Mouse (Mus musculus) midbrain, embryonic 14.5 days (tissue): ENCODE data around the gene Kctd4. TPM values are rescaled to one million over a fixed set of nuclear protein-coding genes. Genes with fewer than 3 reads are reported as not detected.
A peak's percentile ranks its signal among the peaks of the same experiment; 100 is the strongest.

ENCODE experiments used
- ATAC-seq: fragments of 200-750 bp; cut with Nextera tagmentation; 2 replicates; pipeline ENCODE4 v1.8.0; 2017; ENCODE audit warnings: moderate number of reproducible peaks, moderate library complexity; ENCODE audit not compliant: low FRiP score, low TSS enrichment
- DNase-seq: peaks from one replicate; pipeline ENCODE4 v3.0.0-alpha.2; 2015
- H3K27ac ChIP-seq: fragments of 300-500 bp; sonication (generic); replicated peaks from 2 replicates; pipeline ENCODE4 v1.5.1; 2014; ENCODE audit warnings: mild to moderate bottlenecking, low read depth, low read length, moderate library complexity
- H3K27me3 ChIP-seq: fragments of 300-500 bp; sonication (generic); 2 replicates; pipeline ENCODE4 v1.6.1; 2014; ENCODE audit warnings: low read length, control low read depth, mixed read lengths; ENCODE audit not compliant: control insufficient read depth, insufficient read depth
- H3K36me3 ChIP-seq: fragments of 300-500 bp; sonication (generic); 2 replicates; pipeline ENCODE4 v1.6.1; 2014; ENCODE audit warnings: low read length, control low read depth; ENCODE audit not compliant: control insufficient read depth, insufficient read depth
- H3K4me1 ChIP-seq: fragments of 300-500 bp; sonication (generic); 2 replicates; pipeline ENCODE4 v1.6.1; 2014; ENCODE audit warnings: mild to moderate bottlenecking, antibody characterized with exemption, low read length, control low read depth; ENCODE audit not compliant: control insufficient read depth, insufficient read depth
- H3K4me2 ChIP-seq: fragments of 300-500 bp; sonication (generic); 2 replicates; pipeline ENCODE4 v1.6.1; 2014; ENCODE audit warnings: mild to moderate bottlenecking, low read length, moderate library complexity
- H3K4me3 ChIP-seq: fragments of 300-500 bp; sonication (generic); replicated peaks from 2 replicates; pipeline ENCODE4 v1.5.1; 2014; ENCODE audit warnings: low read depth, low read length
- H3K9ac ChIP-seq: fragments of 300-500 bp; sonication (generic); replicated peaks from 2 replicates; pipeline ENCODE4 v1.6.1; 2014; ENCODE audit warnings: mild to moderate bottlenecking, low read length, moderate library complexity
- H3K9me3 ChIP-seq: fragments of 300-500 bp; sonication (generic); 2 replicates; pipeline ENCODE4 v1.6.1; 2016; ENCODE audit warnings: low read length, control low read depth, mixed read lengths; ENCODE audit not compliant: control insufficient read depth
- WGBS: fragments of 180-500 bp; shearing (Covaris S2); extraction: QIAGEN DNeasy Blood & Tissue Kit; methylation state at CpG from one replicate; pipeline ENCODE4 v1.1.7; 2014; 5-methylcytosine and 5-hydroxymethylcytosine counted together
- polyA plus RNA-seq: library from polyadenylated mRNA; unstranded; fragments of >200 nt; fragmentation: Nextera tagmentation; extraction: Ambion mirVana; gene quantifications from 2 replicates; pipeline ENCODE4 v1.2.1, GENCODE M21; 2014

Kctd4 gene
- polyA plus RNA-seq, 1 experiment from 2014 or later: 10.0 TPM

- Histone ChIP-seq H3K27me3 (no peaks in the 10 kb centered on the region), H3K4me3 (no peak overlapping the region), H3K36me3 (no peaks in the 10 kb centered on the region), H3K27ac (no peak overlapping the region), H3K9me3 (no peaks in the 10 kb centered on the region), H3K4me2 (no peak overlapping the region), H3K9ac (no peak overlapping the region), H3K4me1 (no peaks in the 10 kb centered on the region)
- WGBS: 88% methylated on average over 4 of the region's 4 CpGs
- DNase-seq (no peak), ATAC-seq (no peak)
Measured at GRCm38 (mm10) chr14:76001781-76002180, 47.0 kb downstream of the Kctd4 start.

- no peak for DNase-seq
Measured at GRCm38 (mm10) chr14:76005011-76005410, 50.2 kb downstream of the Kctd4 start.

GRCm38 (mm10) chr14:76008174-76008573 is 53.4 kb downstream of the Kctd4 start:
- no peak overlapping the region for H3K27ac ChIP-seq
- WGBS: 97% methylated on average over 1 of the region's 1 CpGs
- no peak for DNase-seq
- no peak overlapping the region for H3K9ac ChIP-seq
- no peak overlapping the region for H3K4me3 ChIP-seq
- H3K36me3 ChIP-seq: no peaks in the 10 kb centered on the region
- H3K27me3 ChIP-seq: no peaks in the 10 kb centered on the region
- H3K9me3 ChIP-seq: no peaks in the 10 kb centered on the region
- no peak overlapping the region for H3K4me2 ChIP-seq
- ATAC-seq: no peak
- peaks cover 13% of the 10 kb centered on the region for H3K4me1 ChIP-seq

More at GRCm38 (mm10) chr14:76005011-76005410, 50.2 kb downstream of the Kctd4 start:
- no peak overlapping the region for H3K27ac ChIP-seq
- no peaks in the 10 kb centered on the region for H3K27me3 ChIP-seq
- ATAC-seq: no peak
- no peak overlapping the region for H3K9ac ChIP-seq
- no peaks in the 10 kb centered on the region for H3K9me3 ChIP-seq
- no peak overlapping the region for H3K4me3 ChIP-seq
- H3K36me3 ChIP-seq: no peaks in the 10 kb centered on the region
- H3K4me1 ChIP-seq: peaks cover 7% of the 10 kb centered on the region
- no peak overlapping the region for H3K4me2 ChIP-seq
- 70% methylated on average over 4 of the region's 4 CpGs for WGBS

- WGBS: 88% methylated on average over 5 of the region's 5 CpGs
- peaks cover 13% of the 10 kb centered on the region for H3K4me1 ChIP-seq
- ATAC-seq (no peak), DNase-seq (no peak)
- no peaks in the 10 kb centered on the region for H3K27me3 ChIP-seq
- no peak overlapping the region for H3K27ac ChIP-seq
- H3K4me3 ChIP-seq: peak overlapping the region; percentile 95; the same call in 1 of the 2 replicates
- H3K36me3 ChIP-seq: no peaks in the 10 kb centered on the region
- H3K9ac ChIP-seq: no peak overlapping the region
- H3K4me2 ChIP-seq: peak overlapping the region; percentile 62
- H3K9me3 ChIP-seq: no peaks in the 10 kb centered on the region
Measured at GRCm38 (mm10) chr14:76009185-76009584, 54.4 kb downstream of the Kctd4 start.

- ATAC-seq: peak; percentile 89
- H3K9me3 ChIP-seq: no peaks in the 10 kb centered on the region
- WGBS: under 1% methylated on average over 67 of the region's 67 CpGs
Measured at GRCm38 (mm10) chr14:76010102-76011061, 55.6 kb downstream of the Kctd4 start, which contains the start of gene Gtf2f2. Gene Gtf2f2 (minus strand): TSS chr14:76010865.

GRCm38 (mm10) chr14:76011062-76011457 is 56.3 kb downstream of the Kctd4 start:
- Histone ChIP-seq H3K4me3 (peak overlapping the region; percentile 95), H3K9me3 (no peaks in the 10 kb centered on the region), H3K4me2 (peak overlapping the region; percentile 62), H3K9ac (no peak overlapping the region), H3K27ac (no peak overlapping the region; the same call in 1 of the 2 replicates), H3K36me3 (no peaks in the 10 kb centered on the region), H3K4me1 (peaks cover 13% of the 10 kb centered on the region), H3K27me3 (no peaks in the 10 kb centered on the region)
- DNase-seq (peak; percentile 32), ATAC-seq (peak; percentile 31; the same call in 1 of the 2 replicates)
- 28% methylated on average over 7 of the region's 7 CpGs for WGBS

More at GRCm38 (mm10) chr14:76010102-76011061, 55.6 kb downstream of the Kctd4 start, which contains the start of gene Gtf2f2:
- Histone ChIP-seq H3K4me1 (peaks cover 13% of the 10 kb centered on the region), H3K4me3 (peak within 1 kb of the TSS; percentile 95), H3K27me3 (no peaks in the 10 kb centered on the region), H3K36me3 (no peaks in the 10 kb centered on the region), H3K4me2 (peak within 1 kb of the TSS; percentile 62), H3K9ac (peak within 1 kb of the TSS; percentile 70), H3K27ac (peak within 1 kb of the TSS; percentile 76)
- peak; percentile 97 for DNase-seq

- Histone ChIP-seq H3K4me1 (peaks cover 12% of the 10 kb centered on the region), H3K9me3 (no peaks in the 10 kb centered on the region), H3K27me3 (no peaks in the 10 kb centered on the region), H3K4me2 (no peak overlapping the region), H3K27ac (no peak overlapping the region), H3K36me3 (no peaks in the 10 kb centered on the region), H3K4me3 (no peak overlapping the region), H3K9ac (no peak overlapping the region)
- DNase-seq (no peak), ATAC-seq (no peak)
- 38% methylated on average over 2 of the region's 2 CpGs for WGBS
Measured at GRCm38 (mm10) chr14:76014331-76014730, 59.5 kb downstream of the Kctd4 start.
